Mouse (Mus musculus): ENCODE data around the gene Ccr6.

DNA sequence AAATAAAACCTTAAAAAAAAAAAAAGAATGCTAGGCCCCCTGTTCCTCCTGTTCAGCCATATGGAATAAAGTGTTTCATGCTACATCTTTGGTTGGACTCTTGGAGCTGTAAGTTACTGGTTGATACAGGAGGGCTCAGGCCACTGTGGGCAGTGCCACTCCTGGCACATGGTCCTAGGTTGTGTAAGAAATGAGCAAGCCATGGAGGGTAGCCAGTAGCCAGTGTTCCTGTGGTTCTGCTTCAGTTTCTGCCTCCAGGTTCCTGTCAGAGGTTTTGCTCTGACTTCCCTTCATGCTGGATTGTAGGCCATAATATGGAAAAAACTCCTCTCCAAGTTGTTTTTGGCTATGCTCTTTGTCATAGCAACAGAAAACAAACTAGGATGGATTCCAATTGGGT is 54.9 kb downstream of the Ccr6 start:
- no peak for TF ChIP-seq POLR2A (IDR thresholded peaks at IDR 0.05; ENCODE audit: low read depth, low read length)
- TF ChIP-seq CTCF (conservative IDR thresholded peaks at IDR 0.05; ENCODE audit: insufficient read depth, insufficient read length, low read depth, low read length), result no peak

All from kidney, adult 2 months (tissue).